Mouse (Mus musculus): ENCODE data around the gene Ugt1a9.

DNA sequence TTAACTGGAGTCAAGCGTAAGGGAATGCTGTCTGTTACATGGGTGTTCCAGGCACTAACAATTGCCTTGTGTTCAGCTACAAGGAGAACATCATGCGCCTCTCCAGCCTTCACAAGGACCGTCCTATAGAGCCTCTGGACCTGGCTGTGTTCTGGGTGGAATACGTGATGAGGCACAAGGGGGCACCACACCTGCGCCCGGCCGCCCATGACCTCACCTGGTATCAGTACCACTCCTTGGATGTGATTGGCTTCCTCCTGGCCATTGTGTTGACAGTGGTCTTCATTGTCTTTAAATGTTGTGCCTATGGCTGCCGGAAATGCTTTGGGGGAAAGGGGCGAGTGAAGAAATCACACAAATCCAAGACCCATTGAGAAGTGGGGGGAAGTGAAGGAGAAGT is 147.5 kb downstream of the Ugt1a9 start:
- TF ChIP-seq GATA1 (IDR thresholded peaks at IDR 0.05; ENCODE audit: low read length) (no peak), TAL1 (IDR thresholded peaks at IDR 0.05; ENCODE audit: low read length) (no peak)

Data from erythroblast, embryonic 14.5 days (primary cell).